Mouse (Mus musculus) bone marrow macrophage, adult 2 months (primary cell): ENCODE data around the gene Npr3.

ENCODE experiments used
- CTCF ChIP-seq: IDR thresholded peaks from 2 replicates; pipeline ENCODE4 v1.5.1; 2012; ENCODE audit warnings: low read depth, mild to moderate bottlenecking, low read length, moderate library complexity
- POLR2A ChIP-seq: IDR thresholded peaks from 2 replicates; pipeline ENCODE4 v1.6.1; 2012; ENCODE audit warnings: mild to moderate bottlenecking, low read depth, low read length, borderline replicate concordance

DNA sequence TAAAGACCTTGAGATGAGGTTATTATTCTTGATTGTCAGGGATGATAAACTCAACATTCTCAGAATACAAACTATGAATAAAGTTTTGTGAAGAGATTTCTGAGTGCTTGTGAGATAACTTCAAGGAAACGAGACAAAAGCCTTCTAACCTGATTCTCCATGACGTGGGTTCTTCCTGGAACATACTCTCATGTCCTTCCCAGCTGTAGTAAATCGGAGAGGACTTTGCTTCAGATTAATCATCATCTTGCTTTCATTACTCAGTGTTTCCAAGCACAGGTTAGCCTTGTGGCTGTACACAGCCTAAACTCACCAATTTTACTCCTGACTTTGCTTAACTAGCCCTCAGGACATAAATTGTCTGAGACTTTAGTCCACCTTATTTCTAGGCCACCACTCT, 45.1 kb upstream of the Npr3 start:
- TF ChIP-seq CTCF (no peak), POLR2A (no peak)
